Mouse (Mus musculus) limb, embryonic 12.5 days (tissue): ENCODE measurements around the gene Elof1. TPM values are rescaled to one million over a fixed set of nuclear protein-coding genes. Genes with fewer than 3 reads are reported as not detected.

ENCODE experiments used
- ATAC-seq: fragments of 200-750 bp; cut with Nextera tagmentation; 2 replicates; pipeline ENCODE4 v1.8.0; 2017; ENCODE audit warnings: low read depth, moderate TSS enrichment; ENCODE audit not compliant: insufficient number of reproducible peaks, insufficient read depth, low FRiP score, low TSS enrichment
- H3K27ac ChIP-seq: fragments of 300-500 bp; sonication (generic); 2 replicates; pipeline ENCODE4 v1.5.1; 2016; ENCODE audit warnings: mild to moderate bottlenecking, moderate library complexity
- H3K27me3 ChIP-seq: fragments of 300-500 bp; sonication (generic); 2 replicates; pipeline ENCODE4 v1.6.1; 2016; ENCODE audit warnings: mild to moderate bottlenecking, moderate library complexity
- H3K36me3 ChIP-seq: fragments of 300-500 bp; sonication (generic); 2 replicates; pipeline ENCODE4 v1.6.1; 2016; ENCODE audit warnings: mild to moderate bottlenecking, moderate library complexity
- H3K4me1 ChIP-seq: fragments of 300-500 bp; sonication (generic); replicated peaks from 2 replicates; pipeline ENCODE4 v1.6.1; 2016
- H3K4me2 ChIP-seq: fragments of 300-500 bp; sonication (generic); 2 replicates; pipeline ENCODE4 v1.6.1; 2016; ENCODE audit warnings: mild to moderate bottlenecking, moderate library complexity
- H3K4me3 ChIP-seq: fragments of 300-500 bp; sonication (generic); replicated peaks from 2 replicates; pipeline ENCODE4 v1.5.1; 2016; ENCODE audit warnings: mild to moderate bottlenecking
- H3K9ac ChIP-seq: fragments of 300-500 bp; sonication (generic); replicated peaks from 2 replicates; pipeline ENCODE4 v1.6.1; 2016; ENCODE audit warnings: mild to moderate bottlenecking, moderate library complexity
- H3K9me3 ChIP-seq: fragments of 300-500 bp; sonication (generic); 2 replicates; pipeline ENCODE4 v1.6.1; 2016; ENCODE audit warnings: mild to moderate bottlenecking, moderate library complexity
- WGBS: fragments of 180-500 bp; shearing (Covaris S2); methylation state at CpG from one replicate; pipeline ENCODE4 v1.1.7; 2016; 5-methylcytosine and 5-hydroxymethylcytosine counted together
- polyA plus RNA-seq: library from polyadenylated mRNA; unstranded; fragments of >200 nt; fragmentation: Nextera tagmentation; extraction: Ambion mirVana; gene quantifications from 2 replicates; pipeline ENCODE4 v1.2.1, GENCODE M21; 2016

Gene Elof1
- polyA plus RNA-seq, 1 experiment from 2014 or later: 192 TPM

GRCm38 (mm10) chr9:22119543-22119942 is 2.6 kb upstream of the Elof1 start:
- 89% methylated on average over 4 of the region's 4 CpGs for WGBS
- Histone ChIP-seq H3K4me1 (peaks cover 14% of the 10 kb centered on the region), H3K4me2 (no peak overlapping the region), H3K36me3 (no peaks in the 10 kb centered on the region), H3K27me3 (peaks cover 14% of the 10 kb centered on the region; the same call in 1 of the 2 replicates), H3K9ac (no peak overlapping the region), H3K9me3 (0 out of 2 replicates have a peak, but pooled peaks cover 4% of the 10 kb centered on the region), H3K4me3 (no peak overlapping the region), H3K27ac (no peak overlapping the region)
- no peak for ATAC-seq

- peak overlapping the region; percentile 66 for H3K4me2 ChIP-seq
- 43% methylated on average over 10 of the region's 10 CpGs for WGBS
- H3K4me3 ChIP-seq: peak overlapping the region; percentile 85
- H3K9me3 ChIP-seq: 0 out of 2 replicates have a peak, but pooled peaks cover 4% of the 10 kb centered on the region
- H3K27ac ChIP-seq: no peak overlapping the region
- peaks cover 14% of the 10 kb centered on the region; the same call in 1 of the 2 replicates for H3K27me3 ChIP-seq
- H3K36me3 ChIP-seq: peaks cover 11% of the 10 kb centered on the region
- H3K4me1 ChIP-seq: peaks cover 14% of the 10 kb centered on the region
- ATAC-seq: no peak
- H3K9ac ChIP-seq: no peak overlapping the region
Measured at GRCm38 (mm10) chr9:22117754-22118456, 933 bp upstream of the Elof1 start.

DNA sequence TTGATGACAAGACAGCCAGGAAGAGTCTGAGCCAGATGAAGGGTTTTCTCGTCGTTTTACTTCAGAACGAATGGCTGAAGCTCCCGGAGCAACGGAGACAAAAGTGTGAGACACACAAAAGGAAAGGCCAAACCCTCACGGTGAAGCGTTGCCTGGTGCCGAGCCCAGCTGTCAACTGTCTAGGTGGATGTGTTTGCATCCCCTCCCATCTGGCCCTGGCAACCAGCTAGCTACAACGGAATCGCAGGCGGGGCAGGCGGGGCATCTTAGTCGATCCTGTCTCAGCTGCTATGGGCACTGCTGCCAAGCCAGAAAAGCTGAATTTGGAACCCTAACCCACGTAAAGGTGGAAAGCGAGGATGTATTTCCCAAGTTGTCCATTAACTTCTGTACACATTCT is 886 bp downstream of the Elof1 start:
- H3K9ac ChIP-seq: peak overlapping the region; percentile 87
- H3K9me3 ChIP-seq: 0 out of 2 replicates have a peak, but pooled peaks cover 4% of the 10 kb centered on the region
- peak overlapping the region; percentile 85 for H3K4me3 ChIP-seq
- ATAC-seq: no peak
- WGBS: 43% methylated on average over 15 of the region's 15 CpGs
- peak overlapping the region; percentile 66 for H3K4me2 ChIP-seq
- peaks cover 14% of the 10 kb centered on the region for H3K4me1 ChIP-seq
- peaks cover 29% of the 10 kb centered on the region for H3K36me3 ChIP-seq
- no peak overlapping the region for H3K27ac ChIP-seq
- H3K27me3 ChIP-seq: peaks cover 8% of the 10 kb centered on the region; the same call in 1 of the 2 replicates

GRCm38 (mm10) chr9:22115635-22116034 is 1.3 kb downstream of the Elof1 start:
- Histone ChIP-seq H3K4me3 (peak overlapping the region; percentile 85), H3K27me3 (peaks cover 8% of the 10 kb centered on the region; the same call in 1 of the 2 replicates), H3K36me3 (peaks cover 33% of the 10 kb centered on the region), H3K9ac (peak overlapping the region; percentile 87), H3K4me2 (peak overlapping the region; percentile 66), H3K4me1 (peaks cover 14% of the 10 kb centered on the region), H3K9me3 (0 out of 2 replicates have a peak, but pooled peaks cover 4% of the 10 kb centered on the region), H3K27ac (no peak overlapping the region)
- ATAC-seq: no peak
- whole genome bisulfite sequencing: 93% methylated on average over 4 of the region's 4 CpGs

DNA sequence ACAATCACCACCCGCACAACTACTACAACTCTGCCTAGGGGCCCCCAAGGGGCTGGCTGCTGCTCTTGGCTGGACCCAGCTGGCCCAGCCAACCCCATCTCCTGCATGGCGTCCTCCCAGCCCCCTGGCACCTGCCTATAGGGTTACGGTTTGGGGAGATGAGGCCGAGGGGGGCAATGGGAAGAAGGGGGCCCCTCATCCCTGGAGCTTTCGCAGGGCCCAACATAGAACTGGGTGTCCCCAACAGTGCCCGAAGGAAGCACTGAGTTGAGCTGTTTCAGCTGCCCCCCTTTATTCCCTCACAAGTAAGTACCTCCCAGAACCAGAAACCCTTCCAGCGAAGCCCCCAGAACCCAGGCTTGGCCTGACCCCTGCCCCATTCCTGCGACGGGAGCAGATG is 8.8 kb downstream of the Elof1 start:
- peaks cover 41% of the 10 kb centered on the region for H3K36me3 ChIP-seq
- H3K27me3 ChIP-seq: no peaks in the 10 kb centered on the region
- no peak overlapping the region for H3K9ac ChIP-seq
- H3K4me1 ChIP-seq: no peaks in the 10 kb centered on the region
- no peak overlapping the region for H3K27ac ChIP-seq
- no peaks in the 10 kb centered on the region for H3K9me3 ChIP-seq
- no peak overlapping the region for H3K4me2 ChIP-seq
- ATAC-seq: no peak
- WGBS: 88% methylated on average over 9 of the region's 9 CpGs
- no peak overlapping the region for H3K4me3 ChIP-seq

DNA sequence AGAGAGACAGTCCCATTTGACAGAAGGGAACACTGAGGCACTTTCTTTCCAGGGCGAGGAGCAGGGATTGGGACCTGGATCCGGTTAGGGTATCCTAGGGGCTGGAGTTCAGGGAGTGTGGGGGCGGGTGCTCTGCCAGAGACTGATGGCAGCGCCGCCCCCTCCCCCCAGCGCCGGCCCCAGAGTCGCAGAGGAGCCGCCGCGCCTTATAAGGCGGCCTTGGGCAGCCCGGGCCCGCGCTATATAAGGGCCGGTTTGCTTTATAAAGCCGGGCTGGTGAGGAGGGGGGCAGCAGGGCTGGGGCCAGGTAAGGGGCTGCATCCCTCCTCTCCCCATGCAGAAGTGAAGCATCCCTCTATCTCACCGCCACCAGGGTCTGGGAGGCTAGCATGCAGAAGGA is 17.1 kb downstream of the Elof1 start:
- 3% methylated on average over 18 of the region's 18 CpGs for WGBS
- Histone ChIP-seq H3K4me3 (peak overlapping the region; percentile 12; the same call in 1 of the 2 replicates), H3K4me1 (peaks cover 10% of the 10 kb centered on the region), H3K9ac (0 out of 2 replicates have a peak overlapping the region, but pooled peaks have one; percentile 8), H3K27me3 (peaks cover 59% of the 10 kb centered on the region), H3K4me2 (peak overlapping the region; percentile 21; the same call in 1 of the 2 replicates), H3K36me3 (no peaks in the 10 kb centered on the region), H3K27ac (no peak overlapping the region), H3K9me3 (no peaks in the 10 kb centered on the region)
- no peak for ATAC-seq

DNA sequence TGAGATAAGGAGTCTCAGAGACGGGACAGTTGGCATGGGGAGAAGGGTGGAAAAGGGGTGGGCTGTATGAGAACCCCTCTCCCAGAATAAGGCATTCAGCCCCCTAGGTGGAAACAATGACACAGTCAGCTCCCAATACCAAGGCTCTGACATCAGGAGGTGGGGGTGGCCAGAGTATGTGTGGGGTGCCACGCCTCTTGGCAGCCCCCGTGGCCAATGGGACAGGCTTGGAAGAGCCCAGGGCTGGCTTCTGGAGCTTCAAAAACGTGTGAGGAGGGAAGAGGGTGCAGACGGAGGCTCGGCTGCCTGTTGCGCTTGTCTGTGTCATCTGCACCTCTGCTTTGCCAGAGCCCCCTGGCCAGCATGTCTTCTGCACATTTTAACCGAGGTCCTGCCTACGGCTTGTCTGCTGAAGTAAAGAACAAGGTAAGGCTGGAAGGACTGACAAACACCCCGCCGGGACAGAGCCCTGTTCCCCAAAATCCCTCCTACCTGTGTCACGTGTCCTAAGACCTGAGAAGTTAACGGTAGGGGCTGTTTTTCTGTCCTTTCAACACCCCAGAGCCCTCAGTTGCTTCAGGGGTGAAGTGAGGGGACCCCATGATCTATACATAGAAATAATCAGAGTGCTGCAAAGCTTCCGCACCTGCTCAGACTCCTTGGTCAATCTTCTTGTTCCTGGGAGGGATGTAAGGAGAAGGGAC is 17.8 kb downstream of the Elof1 start, which contains the start of gene Cnn1:
Cnn1 (plus strand) TSS at position 224 of the 704 bp plus-strand sequence.
- Histone ChIP-seq H3K27me3 (peaks cover 63% of the 10 kb centered on the region), H3K9me3 (no peaks in the 10 kb centered on the region), H3K9ac (0 out of 2 replicates have a peak within 1 kb of the TSS, but pooled peaks have one; percentile 8), H3K4me1 (peaks cover 10% of the 10 kb centered on the region), H3K4me2 (peak within 1 kb of the TSS; percentile 26), H3K36me3 (no peaks in the 10 kb centered on the region), H3K4me3 (peak within 1 kb of the TSS; percentile 12; the same call in 1 of the 2 replicates), H3K27ac (no peak within 1 kb of the TSS)
- WGBS: 5% methylated on average over 14 of the region's 14 CpGs
- no peak for ATAC-seq

- peak; percentile 39; the same call in 1 of the 2 replicates for ATAC-seq
- Histone ChIP-seq H3K36me3 (no peaks in the 10 kb centered on the region), H3K4me2 (peak overlapping the region; percentile 65), H3K27ac (no peak overlapping the region), H3K4me3 (peak overlapping the region; percentile 37), H3K4me1 (peaks cover 10% of the 10 kb centered on the region), H3K9me3 (no peaks in the 10 kb centered on the region), H3K9ac (peak overlapping the region; percentile 55; the same call in 1 of the 2 replicates), H3K27me3 (peaks cover 47% of the 10 kb centered on the region)
- WGBS: under 1% methylated on average over 24 of the region's 24 CpGs
Measured at GRCm38 (mm10) chr9:22095854-22096307, 21.1 kb downstream of the Elof1 start.

DNA sequence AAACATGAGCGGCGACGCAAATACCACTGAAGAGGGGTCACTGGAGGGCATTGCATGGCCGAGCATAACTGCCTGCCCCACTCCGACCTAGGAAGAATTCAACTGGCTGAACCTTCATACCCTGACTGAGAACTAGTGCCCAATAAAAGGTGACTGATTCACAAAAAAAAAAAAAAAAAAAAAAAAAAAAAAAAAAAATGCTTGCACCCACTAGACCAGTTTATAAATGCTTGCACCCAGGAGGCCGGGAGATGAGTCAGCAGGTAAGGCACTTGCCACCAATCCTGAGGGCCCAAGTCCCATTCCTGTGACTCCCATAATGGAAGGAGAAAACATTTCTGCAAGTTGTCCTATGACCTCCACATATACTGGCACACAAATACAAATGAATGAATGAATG is 24.2 kb downstream of the Elof1 start:
- Histone ChIP-seq H3K27ac (no peak overlapping the region), H3K9ac (no peak overlapping the region), H3K36me3 (no peaks in the 10 kb centered on the region), H3K4me1 (no peaks in the 10 kb centered on the region), H3K4me2 (no peak overlapping the region), H3K9me3 (no peaks in the 10 kb centered on the region), H3K4me3 (no peak overlapping the region), H3K27me3 (peaks cover 16% of the 10 kb centered on the region)
- WGBS: 84% methylated on average over 6 of the region's 6 CpGs
- ATAC-seq: no peak

- Histone ChIP-seq H3K4me1 (peaks cover 6% of the 10 kb centered on the region), H3K4me2 (no peak overlapping the region), H3K9me3 (no peaks in the 10 kb centered on the region), H3K4me3 (no peak overlapping the region), H3K36me3 (no peaks in the 10 kb centered on the region), H3K27me3 (peaks cover 4% of the 10 kb centered on the region; the same call in 1 of the 2 replicates), H3K9ac (no peak overlapping the region), H3K27ac (no peak overlapping the region)
- ATAC-seq: no peak
- 94% methylated on average over 7 of the region's 7 CpGs for WGBS
Measured at GRCm38 (mm10) chr9:22089986-22090385, 27.0 kb downstream of the Elof1 start.

DNA sequence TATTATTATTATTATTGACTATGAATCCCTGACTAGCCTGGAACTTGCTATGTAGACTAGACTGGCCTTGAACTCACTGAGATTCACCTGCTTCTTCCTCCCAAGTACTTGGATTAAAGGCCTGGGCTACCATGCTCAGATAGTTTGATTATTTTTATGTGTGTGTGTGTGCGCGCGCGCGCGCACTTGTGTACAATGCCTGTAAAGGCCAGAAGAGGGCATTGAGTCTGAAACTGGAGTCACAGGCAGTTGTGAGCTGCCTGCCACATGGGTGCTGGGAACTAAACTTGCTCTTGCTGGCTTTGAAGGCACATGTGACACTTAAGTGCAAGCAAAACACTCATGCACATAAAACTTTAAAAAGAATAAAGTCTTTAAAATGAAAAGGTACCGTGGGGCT is 27.7 kb downstream of the Elof1 start:
- peaks cover under 1% of the 10 kb centered on the region; the same call in 1 of the 2 replicates for H3K27me3 ChIP-seq
- H3K4me3 ChIP-seq: no peak overlapping the region
- no peak for ATAC-seq
- no peaks in the 10 kb centered on the region for H3K9me3 ChIP-seq
- no peak overlapping the region for H3K9ac ChIP-seq
- 96% methylated on average over 7 of the region's 7 CpGs for WGBS
- no peak overlapping the region for H3K27ac ChIP-seq
- peaks cover 9% of the 10 kb centered on the region for H3K4me1 ChIP-seq
- H3K4me2 ChIP-seq: no peak overlapping the region
- no peaks in the 10 kb centered on the region for H3K36me3 ChIP-seq
